Mouse (Mus musculus) stomach, embryonic 14.5 days (tissue): ENCODE results near the gene Gm49403. TPM values are rescaled to one million over a fixed set of nuclear protein-coding genes. Genes with fewer than 3 reads are reported as not detected.
A peak's percentile ranks its signal among the peaks of the same experiment; 100 is the strongest.
"Not testable (repeated sequence)": the region's sequence is repeated elsewhere in the genome, so short reads cannot be mapped to it uniquely, and the experiment has no call there.

Experiments used
- ATAC-seq: fragments of 200-750 bp; cut with Nextera tagmentation; 2 replicates; pipeline ENCODE4 v1.8.0; 2017; ENCODE audit warnings: low read depth, moderate TSS enrichment; ENCODE audit not compliant: insufficient number of reproducible peaks, insufficient read depth, low FRiP score
- H3K27ac ChIP-seq: fragments of 300-500 bp; sonication (generic); 2 replicates; pipeline ENCODE4 v1.5.1; 2014; ENCODE audit warnings: mild to moderate bottlenecking, low read length, moderate library complexity, mixed read lengths
- H3K27me3 ChIP-seq: fragments of 300-500 bp; sonication (generic); 2 replicates; pipeline ENCODE4 v1.6.1; 2014; ENCODE audit warnings: low read length, control low read depth, mixed read lengths; ENCODE audit not compliant: control insufficient read depth, insufficient read depth
- H3K36me3 ChIP-seq: fragments of 300-500 bp; sonication (generic); 2 replicates; pipeline ENCODE4 v1.6.1; 2014; ENCODE audit warnings: mild to moderate bottlenecking, control low read depth, low read length, moderate library complexity, mixed read lengths; ENCODE audit not compliant: control insufficient read depth, insufficient read depth
- H3K4me1 ChIP-seq: fragments of 300-500 bp; sonication (generic); 2 replicates; pipeline ENCODE4 v1.6.1; 2014; ENCODE audit warnings: low read length, control low read depth, mixed read lengths; ENCODE audit not compliant: control insufficient read depth, insufficient read depth
- H3K4me2 ChIP-seq: fragments of 300-500 bp; sonication (generic); replicated peaks from 2 replicates; pipeline ENCODE4 v1.6.1; 2014; ENCODE audit warnings: low read depth, low read length, control low read depth
- H3K4me3 ChIP-seq: fragments of 300-500 bp; sonication (generic); 2 replicates; pipeline ENCODE4 v1.5.1; 2014; ENCODE audit warnings: low read depth, low read length, control low read depth
- H3K9ac ChIP-seq: fragments of 300-500 bp; sonication (generic); replicated peaks from 2 replicates; pipeline ENCODE4 v1.6.1; 2014; ENCODE audit warnings: low read depth, mild to moderate bottlenecking, control low read depth, low read length, moderate library complexity, mixed read lengths
- H3K9me3 ChIP-seq: fragments of 300-500 bp; sonication (generic); 2 replicates; pipeline ENCODE4 v1.6.1; 2016; ENCODE audit warnings: low read depth, low read length, control low read depth; ENCODE audit not compliant: control insufficient read depth
- WGBS: fragments of 180-500 bp; shearing (Covaris S2); extraction: QIAGEN DNeasy Blood & Tissue Kit; methylation state at CpG from one replicate; pipeline ENCODE4 v1.1.7; 2014; 5-methylcytosine and 5-hydroxymethylcytosine counted together
- polyA plus RNA-seq: library from polyadenylated mRNA; unstranded; fragments of >200 nt; fragmentation: Nextera tagmentation; extraction: Ambion mirVana; gene quantifications from 2 replicates; pipeline ENCODE4 v1.2.1, GENCODE M21; 2014

Gene Gm49403
- polyA plus RNA-seq, 1 experiment from 2014 or later = not detected

DNA sequence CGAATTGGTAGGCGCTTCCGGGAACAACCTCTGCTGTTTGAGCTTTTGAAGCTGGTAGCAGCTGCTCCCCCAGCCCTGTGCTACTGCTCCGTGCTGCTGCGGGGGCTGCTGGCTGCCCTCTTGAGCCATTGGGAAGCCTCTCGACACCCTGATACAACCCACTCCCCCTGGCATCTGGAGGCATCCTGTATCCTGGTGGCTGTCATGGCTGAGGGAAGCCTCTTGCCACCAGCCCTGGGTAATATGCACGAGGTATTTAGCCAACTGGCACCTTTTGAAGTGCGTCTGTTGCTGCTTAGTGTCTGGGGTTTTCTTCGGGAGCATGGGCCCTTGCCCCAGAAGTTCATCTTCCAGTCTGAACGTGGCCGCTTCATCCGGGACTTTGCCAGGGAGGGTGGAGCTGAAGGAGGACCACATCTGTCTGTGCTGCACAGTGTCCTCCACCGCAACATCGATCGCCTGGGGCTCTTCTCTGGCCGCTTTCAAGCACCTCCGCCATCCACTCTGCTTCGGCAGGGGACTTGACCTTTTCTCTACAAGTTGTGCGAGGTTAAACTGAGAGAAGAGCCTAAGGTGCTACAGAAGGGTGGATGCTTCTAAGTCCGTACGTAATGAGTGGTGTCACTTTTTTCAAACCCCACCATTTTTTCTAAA, 13.6 kb downstream of the Gm49403 start:
- not testable (repeated sequence) for H3K9me3 ChIP-seq, H3K27me3 ChIP-seq
- 22% methylated on average over 21 of the region's 21 CpGs for WGBS
- Histone ChIP-seq H3K4me2 (peak overlapping the region; percentile 50), H3K4me3 (peak overlapping the region; percentile 99; the same call in 1 of the 2 replicates), H3K27ac (peak overlapping the region; percentile 87), H3K4me1 (peaks cover 20% of the 10 kb centered on the region), H3K9ac (peak overlapping the region; percentile 42; the same call in 1 of the 2 replicates), H3K36me3 (peaks cover 21% of the 10 kb centered on the region)
- ATAC-seq = peak; percentile 28; the same call in 1 of the 2 replicates

DNA sequence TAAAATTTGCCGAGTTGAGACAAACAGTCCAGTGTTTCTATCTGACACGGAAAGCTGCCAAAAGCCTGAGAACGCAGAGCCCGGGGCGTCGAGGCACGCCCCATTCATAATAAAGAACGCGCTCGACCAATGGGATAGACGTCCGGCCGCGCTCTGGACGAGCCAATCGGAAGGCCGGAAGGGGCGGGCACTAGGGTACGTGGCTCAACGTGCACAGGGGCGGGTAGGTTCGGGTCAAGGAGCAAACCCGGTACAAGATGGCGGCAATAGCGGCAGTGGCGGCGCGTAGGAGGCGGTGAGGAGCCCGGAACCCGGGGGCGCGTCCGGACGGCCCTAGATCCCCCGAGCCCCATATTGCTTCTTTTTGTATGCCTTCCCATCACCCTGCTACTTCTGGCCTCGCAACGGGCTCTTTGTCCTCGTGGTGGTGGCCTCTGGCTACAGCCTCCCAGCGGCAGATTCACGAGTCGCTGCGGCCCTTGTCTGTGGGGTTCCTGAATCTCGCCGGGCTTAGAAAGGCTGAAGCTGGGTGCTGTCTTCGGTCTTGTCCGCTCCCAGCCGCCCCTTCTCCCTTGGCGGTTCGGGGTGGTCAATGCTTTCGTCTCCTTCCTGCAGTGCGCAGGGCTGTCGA, 14.2 kb downstream of the Gm49403 start, which contains the start of gene Ganab:
TSS of gene Ganab (plus strand) at position 207 of the 631 bp plus-strand sequence.
- peaks cover 20% of the 10 kb centered on the region for H3K4me1 ChIP-seq
- H3K36me3 ChIP-seq = peaks cover 24% of the 10 kb centered on the region
- H3K4me3 ChIP-seq = peak within 1 kb of the TSS; percentile 99
- no peaks in the 10 kb centered on the region for H3K27me3 ChIP-seq
- H3K9ac ChIP-seq = peak within 1 kb of the TSS; percentile 95
- WGBS = under 1% methylated on average over 53 of the region's 53 CpGs
- ATAC-seq = peak; percentile 99
- peak within 1 kb of the TSS; percentile 87 for H3K4me2 ChIP-seq
- H3K9me3 ChIP-seq = no peaks in the 10 kb centered on the region
- H3K27ac ChIP-seq = peak within 1 kb of the TSS; percentile 87

DNA sequence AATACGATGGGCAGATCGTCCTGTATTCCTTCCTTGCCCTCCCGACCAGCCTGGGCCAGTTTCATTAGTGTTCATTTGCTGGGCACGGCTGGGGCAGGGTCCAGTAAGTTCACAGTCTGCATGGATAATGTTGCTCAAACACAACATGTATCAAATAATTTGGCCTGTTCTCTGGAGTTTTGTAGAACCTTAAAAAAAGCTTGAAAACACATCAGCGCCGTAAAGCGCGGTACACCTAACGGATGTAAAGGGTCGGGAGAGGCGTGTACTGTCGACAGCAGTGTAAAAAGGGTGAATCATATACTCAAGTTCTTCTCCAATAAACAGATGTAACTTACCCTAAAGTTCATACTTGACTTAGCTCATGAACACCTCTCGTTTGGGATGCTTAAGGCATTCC, 14.8 kb downstream of the Gm49403 start:
- WGBS = 5% methylated on average over 13 of the region's 13 CpGs
- Histone ChIP-seq H3K27ac (peak overlapping the region; percentile 87), H3K36me3 (peaks cover 30% of the 10 kb centered on the region), H3K4me3 (peak overlapping the region; percentile 99), H3K4me2 (peak overlapping the region; percentile 87), H3K27me3 (no peaks in the 10 kb centered on the region), H3K4me1 (peaks cover 20% of the 10 kb centered on the region), H3K9ac (peak overlapping the region; percentile 95), H3K9me3 (no peaks in the 10 kb centered on the region)
- ATAC-seq = no peak

DNA sequence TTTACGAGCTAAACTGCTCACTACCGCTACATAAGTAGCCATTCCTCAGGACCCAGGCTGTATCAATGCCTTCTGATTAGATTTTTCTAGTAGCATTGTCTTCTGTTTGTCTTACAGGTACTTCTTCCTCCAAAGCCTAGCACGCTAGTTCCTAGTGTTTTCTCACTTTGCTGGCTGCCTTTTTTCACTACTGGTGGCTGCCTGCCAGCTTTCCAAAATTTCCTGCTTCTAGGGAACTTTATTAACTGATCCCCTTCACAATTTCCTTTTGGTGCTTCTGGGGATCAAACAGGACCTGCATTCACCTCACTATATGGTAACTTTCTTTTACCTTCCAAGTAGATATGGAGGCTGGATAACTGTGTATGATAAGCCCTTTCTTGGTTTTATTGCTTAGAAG, 15.3 kb downstream of the Gm49403 start:
- Histone ChIP-seq H3K36me3 (peaks cover 33% of the 10 kb centered on the region), H3K4me2 (peak overlapping the region; percentile 87), H3K4me1 (peaks cover 15% of the 10 kb centered on the region), H3K9ac (peak overlapping the region; percentile 95), H3K9me3 (no peaks in the 10 kb centered on the region), H3K27me3 (no peaks in the 10 kb centered on the region), H3K27ac (0 out of 2 replicates have a peak overlapping the region, but pooled peaks have one; percentile 87), H3K4me3 (peak overlapping the region; percentile 99)
- ATAC-seq = no peak
- WGBS = 41% methylated on average over 3 of the region's 3 CpGs

DNA sequence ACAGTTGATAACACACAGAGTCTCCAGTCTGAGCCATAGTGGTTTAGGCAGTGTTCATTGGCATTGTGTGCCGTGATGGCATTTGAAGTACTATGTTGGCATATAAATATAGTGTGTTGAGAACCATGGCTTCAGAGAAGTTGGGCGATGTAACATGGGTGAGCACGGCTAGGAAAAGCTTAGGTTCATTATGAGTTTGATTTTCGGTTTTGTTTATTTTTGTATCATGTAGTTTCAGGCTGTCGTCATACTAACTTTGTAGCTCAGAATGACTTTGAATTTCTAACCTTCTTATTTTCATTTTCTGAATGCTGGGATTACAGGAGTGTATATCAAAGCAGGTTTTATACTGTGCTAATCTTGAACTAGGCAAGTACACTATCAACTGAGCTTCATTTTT, 19.7 kb downstream of the Gm49403 start:
- Histone ChIP-seq H3K9ac (no peak overlapping the region), H3K27ac (no peak overlapping the region), H3K4me1 (peaks cover 9% of the 10 kb centered on the region), H3K4me2 (no peak overlapping the region), H3K27me3 (no peaks in the 10 kb centered on the region), H3K36me3 (peaks cover 52% of the 10 kb centered on the region), H3K4me3 (no peak overlapping the region), H3K9me3 (no peaks in the 10 kb centered on the region)
- no peak for ATAC-seq
- 92% methylated on average over 5 of the region's 5 CpGs for WGBS

DNA sequence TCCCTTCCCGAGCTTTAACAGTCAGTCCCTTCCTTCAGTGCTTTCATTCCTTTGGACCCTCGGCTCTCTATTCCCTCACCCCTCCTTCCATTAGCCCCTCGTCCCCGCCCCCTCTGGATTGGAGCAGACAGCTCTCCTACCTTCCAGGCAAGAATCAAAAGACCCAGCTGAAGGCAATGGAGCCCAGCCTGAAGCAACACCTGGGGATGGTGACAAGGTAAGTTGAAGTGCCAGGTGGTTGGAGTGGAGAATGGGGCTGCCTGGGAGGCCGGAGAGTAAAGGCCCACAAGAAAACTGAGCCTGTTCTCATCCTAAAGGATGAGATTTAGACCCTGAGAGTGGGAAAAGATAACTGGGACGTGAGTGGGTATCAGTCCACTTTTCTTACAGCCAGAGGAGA, 24.8 kb downstream of the Gm49403 start:
- no peak overlapping the region for H3K4me3 ChIP-seq
- H3K36me3 ChIP-seq = peaks cover 93% of the 10 kb centered on the region
- H3K9ac ChIP-seq = no peak overlapping the region
- H3K4me1 ChIP-seq = no peaks in the 10 kb centered on the region
- H3K27me3 ChIP-seq = no peaks in the 10 kb centered on the region
- ATAC-seq = no peak
- H3K27ac ChIP-seq = no peak overlapping the region
- no peak overlapping the region for H3K4me2 ChIP-seq
- H3K9me3 ChIP-seq = no peaks in the 10 kb centered on the region
- WGBS = 89% methylated on average over 6 of the region's 6 CpGs

DNA sequence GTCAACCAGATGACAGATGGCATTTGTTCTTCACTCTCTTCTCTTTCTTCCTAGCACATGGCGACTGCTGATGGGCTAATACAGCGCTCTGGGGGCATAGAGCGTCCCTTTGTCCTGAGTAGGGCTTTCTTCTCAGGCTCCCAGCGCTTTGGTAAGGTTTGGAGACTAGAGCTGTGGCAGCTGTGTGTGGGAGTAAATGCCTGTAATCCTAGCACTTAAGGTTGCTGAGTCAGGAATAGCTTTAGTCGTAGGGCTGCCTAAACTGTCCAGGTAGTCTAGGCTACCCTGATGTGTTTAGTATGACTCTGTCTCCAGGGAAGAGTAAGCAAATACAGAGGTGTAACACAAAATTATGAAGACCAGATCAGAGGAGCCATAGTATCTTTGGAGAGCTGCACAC, 28.1 kb downstream of the Gm49403 start:
- H3K36me3 ChIP-seq = peaks cover 99% of the 10 kb centered on the region
- ATAC-seq = no peak
- H3K9ac ChIP-seq = no peak overlapping the region
- H3K27me3 ChIP-seq = no peaks in the 10 kb centered on the region
- WGBS = 88% methylated on average over 5 of the region's 5 CpGs
- H3K4me3 ChIP-seq = no peak overlapping the region
- H3K9me3 ChIP-seq = no peaks in the 10 kb centered on the region
- no peak overlapping the region for H3K4me2 ChIP-seq
- H3K4me1 ChIP-seq = no peaks in the 10 kb centered on the region
- no peak overlapping the region for H3K27ac ChIP-seq

DNA sequence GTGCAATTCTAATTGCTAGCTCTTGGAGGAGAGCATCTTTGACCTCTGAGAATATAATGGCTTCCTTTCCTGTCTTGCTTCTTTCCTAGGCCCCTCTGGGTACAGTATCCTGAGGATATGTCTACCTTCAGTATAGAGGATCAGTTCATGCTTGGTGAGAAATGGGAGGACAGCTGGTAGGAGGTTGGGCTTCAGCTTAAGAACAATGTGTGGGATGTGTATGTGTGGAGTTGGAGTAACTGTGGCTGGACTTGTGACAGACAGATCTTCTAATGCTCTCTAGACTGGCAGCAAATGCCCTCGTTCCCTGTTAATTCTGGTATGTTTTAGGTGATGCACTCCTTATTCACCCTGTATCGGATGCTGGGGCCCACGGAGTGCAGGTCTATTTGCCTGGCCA, 30.5 kb downstream of the Gm49403 start:
- H3K4me2 ChIP-seq = no peak overlapping the region
- no peaks in the 10 kb centered on the region for H3K9me3 ChIP-seq
- H3K27me3 ChIP-seq = no peaks in the 10 kb centered on the region
- H3K4me3 ChIP-seq = no peak overlapping the region
- H3K36me3 ChIP-seq = peaks cover 78% of the 10 kb centered on the region
- no peak overlapping the region for H3K27ac ChIP-seq
- H3K9ac ChIP-seq = no peak overlapping the region
- no peak for ATAC-seq
- WGBS = 93% methylated on average over 3 of the region's 3 CpGs
- H3K4me1 ChIP-seq = no peaks in the 10 kb centered on the region
